Mouse (Mus musculus) liver, postnatal 0 days (tissue): ENCODE results near the gene Nbea.
A peak's percentile ranks its signal among the peaks of the same experiment; 100 is the strongest.

Source experiments
- CTCF ChIP-seq: sonication (generic); IDR thresholded peaks from 2 replicates; pipeline ENCODE4 v1.5.1; 2016; ENCODE audit warnings: antibody characterized with exemption, low read depth
- EP300 ChIP-seq: IDR thresholded peaks from 2 replicates; pipeline ENCODE4 v1.6.1; 2016; ENCODE audit warnings: antibody characterized with exemption, low read depth, mild to moderate bottlenecking

- TF ChIP-seq CTCF (peak; percentile 22; the same call in 1 of the 2 replicates), EP300 (no peak)
These were observed 430.9 kb downstream of the Nbea start for GRCm38 (mm10) chr3:55752558-55752957.
